Mouse (Mus musculus): ENCODE results near the gene Rfng.

DNA sequence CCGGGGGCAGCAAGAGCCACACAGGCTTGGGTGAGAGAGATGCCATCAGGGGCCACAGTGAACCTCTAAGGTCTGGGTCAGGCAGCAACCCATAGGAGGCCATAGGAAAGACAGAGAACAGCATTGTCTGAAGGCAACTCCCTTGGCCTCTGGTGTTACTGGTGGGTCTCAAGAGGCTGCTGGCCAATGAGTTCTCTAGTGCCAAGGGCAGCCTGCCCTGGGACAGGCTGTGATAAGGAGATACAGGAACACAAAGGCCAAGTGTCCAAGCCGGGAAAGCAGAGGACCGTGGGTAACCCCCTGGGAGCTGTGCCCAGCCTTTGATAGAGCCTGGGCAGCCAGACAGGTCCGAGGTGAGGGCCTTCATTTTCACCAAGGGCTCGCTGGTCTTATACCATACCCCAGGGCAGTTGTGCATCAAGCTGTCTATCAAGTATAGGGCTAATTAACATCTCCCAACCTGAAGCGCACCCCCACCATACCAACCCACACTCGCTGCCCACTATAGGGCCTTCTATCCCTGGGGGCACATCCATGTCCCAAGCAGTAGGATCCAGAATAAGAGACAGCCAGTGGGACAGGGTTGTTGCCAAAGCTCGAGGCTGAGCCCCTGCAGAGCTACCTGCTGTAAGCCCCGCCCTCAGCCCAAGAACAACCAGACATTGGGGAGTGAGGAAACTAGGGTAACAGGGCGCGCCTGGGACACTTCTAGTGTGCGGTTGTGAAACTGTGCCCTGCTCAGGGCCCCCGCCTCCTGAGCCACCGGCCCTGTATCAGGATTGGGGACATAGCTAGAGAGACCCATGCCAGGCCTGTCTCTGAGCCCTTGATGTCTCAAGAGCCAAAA, 37.3 kb upstream of the Rfng start:
- TF ChIP-seq EP300 (IDR thresholded peaks at IDR 0.05; ENCODE audit: low read depth), result no peak
- no peak for TF ChIP-seq CTCF (IDR thresholded peaks at IDR 0.05; ENCODE audit: low read depth)

Data from liver, postnatal 0 days (tissue).